Mouse (Mus musculus) gastrocnemius, postnatal 36 days (tissue): ENCODE results near the gene Vps35. TPM values are rescaled to one million over a fixed set of nuclear protein-coding genes. Genes with fewer than 3 reads are reported as not detected.

Experiments used
- DNase-seq, 2 experiments: peaks; one replicate each; pipeline ENCODE4 v3.0.0; 2022
- intact Hi-C: fragments of 180-260 bp; cut with DNase I; formaldehyde crosslinking; loops from one replicate; pipeline ENCODE4 v1.15.1; 2025
- total RNA-seq, 2 experiments: library from RNA; stranded (reverse); gene quantifications; 2 replicates each; pipeline ENCODE4 v1.2.3; 2021

The Vps35 gene
- total RNA-seq, 2 experiments from 2014 or later = 45.3 to 52.1 TPM

GRCm38 (mm10) chr8:85220992-85221391 is 78.6 kb downstream of the Vps35 start:
- no peak for DNase-seq

GRCm38 (mm10) chr8:85220220-85220619 is 79.4 kb downstream of the Vps35 start:
- intact Hi-C loops = no loop called here
- DNase-seq = no peak

More at GRCm38 (mm10) chr8:85220992-85221391, 78.6 kb downstream of the Vps35 start:
- intact Hi-C loops = no loop called here

Other genes with a start within 250 kb of the Vps35 start
- gene Fbxw9, start 239.7 kb downstream of the Vps35 start, total RNA-seq = 1 to 10 TPM; 1.4 to 2.4 TPM
- gene Gm5741, start 231.8 kb downstream of the Vps35 start, total RNA-seq = not detected
- gene Dhps, start 228.0 kb downstream of the Vps35 start, total RNA-seq = 10 to 100 TPM; 18.2 to 23.6 TPM
- gene Wdr83os, start 219.1 kb downstream of the Vps35 start, total RNA-seq = 10 to 100 TPM; 37.3 to 44.5 TPM
- 10 to 100 TPM; 13.5 to 15.6 TPM for gene Wdr83, start 218.5 kb downstream of the Vps35 start, total RNA-seq
- gene Man2b1, start 216.5 kb downstream of the Vps35 start, total RNA-seq = 1 to 10 TPM; 9.0 TPM
- gene Zfp791, start 176.7 kb downstream of the Vps35 start, total RNA-seq = 1 to 10 TPM in 1 of 2 experiments, under 1 TPM in 1; 0.76 to 1.1 TPM
- not detected for gene Cks1brt, start 147.9 kb downstream of the Vps35 start, total RNA-seq
- gene Olfr371, start 73.8 kb downstream of the Vps35 start, total RNA-seq = not detected
- gene Orc6, start 170 bp downstream of the Vps35 start, total RNA-seq = 1 to 10 TPM; 3.5 to 4.9 TPM
- under 1 TPM; 0.38 to 0.54 TPM for gene Mylk3, start 86.5 kb upstream of the Vps35 start, total RNA-seq
- 10 to 100 TPM; 11.4 to 14.2 TPM for gene 4921524J17Rik, start 133.0 kb upstream of the Vps35 start, total RNA-seq
- gene Gpt2, start 192.8 kb upstream of the Vps35 start, total RNA-seq = 100 to 1,000 TPM; 303 to 317 TPM